Mouse (Mus musculus) cortical plate, adult 2 months (tissue): ENCODE data around the gene Ttc9b.

Source experiments
- CTCF ChIP-seq: fragments of 200-500 bp; IDR thresholded peaks from 2 replicates; pipeline ENCODE4 v1.5.1; 2011; ENCODE audit warnings: mild to moderate bottlenecking, control low read depth, low read length; ENCODE audit not compliant: insufficient read depth; ENCODE audit errors: extremely low read depth
- POLR2A ChIP-seq: fragments of 200-500 bp; IDR thresholded peaks from 2 replicates; pipeline ENCODE4 v1.6.1; 2011; ENCODE audit warnings: mild to moderate bottlenecking, low read length, control low read depth; ENCODE audit not compliant: insufficient read depth; ENCODE audit errors: extremely low read depth

DNA sequence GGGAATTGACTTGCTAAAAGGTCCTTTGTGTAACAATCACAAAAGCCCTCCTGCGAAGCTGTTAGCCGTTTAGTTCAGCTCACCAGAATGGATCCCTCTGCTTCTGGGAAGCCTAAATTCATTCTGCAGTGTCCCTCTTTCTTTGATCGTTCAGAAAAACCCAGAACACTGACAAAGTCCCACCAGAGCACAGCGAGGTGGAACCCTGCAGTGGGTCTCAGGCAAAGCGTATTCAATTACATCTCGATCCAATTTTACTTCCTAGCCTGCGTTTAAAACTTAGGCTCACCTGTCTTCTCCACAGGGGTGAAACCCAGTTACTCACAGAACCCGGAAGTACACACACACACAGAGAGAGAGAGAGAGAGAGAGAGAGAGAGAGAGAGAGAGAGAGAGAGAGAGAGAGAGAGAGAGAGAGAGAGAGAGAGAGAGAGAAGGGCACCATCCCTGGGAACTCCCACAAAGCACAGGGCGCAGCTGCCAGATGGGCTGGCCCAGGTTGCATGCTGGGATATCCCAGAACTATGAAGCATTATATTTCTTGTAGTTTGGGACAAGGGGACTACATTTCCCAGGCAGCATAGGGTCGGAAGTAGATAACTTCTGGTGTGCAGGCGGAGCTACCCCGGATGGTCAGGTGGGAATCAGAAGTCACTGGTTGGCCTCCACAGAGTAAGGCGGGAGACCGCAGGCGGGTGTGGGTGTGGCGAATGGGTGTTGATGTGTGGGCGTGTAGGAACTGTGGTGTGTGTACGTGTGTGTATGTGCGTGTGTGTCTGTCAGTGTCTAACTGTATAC, 35.3 kb downstream of the Ttc9b start, which contains the start of gene Zfp607b:
- TF ChIP-seq CTCF: no peak
- TF ChIP-seq POLR2A: peak; percentile 68; the same call in 1 of the 2 replicates
